Mouse (Mus musculus) bone marrow macrophage, adult 2 months (primary cell): Measurements from ENCODE around the gene 2810408A11Rik. TPM values are rescaled to one million over a fixed set of nuclear protein-coding genes. Genes with fewer than 3 reads are reported as not detected.
"Not testable (repeated sequence)": the region's sequence is repeated elsewhere in the genome, so short reads cannot be mapped to it uniquely, and the experiment has no call there.

Experiments used
- H3K27ac ChIP-seq: 2 replicates; pipeline ENCODE4 v1.5.1; 2012; ENCODE audit warnings: low read depth, low read length; ENCODE audit not compliant: insufficient read depth
- H3K4me1 ChIP-seq: 2 replicates; pipeline ENCODE4 v1.6.1; 2012; ENCODE audit warnings: low read length; ENCODE audit not compliant: control insufficient read depth, insufficient read depth
- H3K4me3 ChIP-seq: 2 replicates; pipeline ENCODE4 v1.5.1; 2012; ENCODE audit warnings: mild to moderate bottlenecking, low read length, moderate library complexity; ENCODE audit not compliant: insufficient read depth
- CTCF ChIP-seq: IDR thresholded peaks from 2 replicates; pipeline ENCODE4 v1.5.1; 2012; ENCODE audit warnings: low read depth, mild to moderate bottlenecking, low read length, moderate library complexity
- POLR2A ChIP-seq: IDR thresholded peaks from 2 replicates; pipeline ENCODE4 v1.6.1; 2012; ENCODE audit warnings: mild to moderate bottlenecking, low read depth, low read length, borderline replicate concordance
- polyA plus RNA-seq: library from polyadenylated mRNA; stranded (reverse); fragments of >200 nt; gene quantifications from 2 replicates; pipeline ENCODE4 v1.2.4, GENCODE M21; 2012; ENCODE audit not compliant: missing spikeins, insufficient read depth, insufficient read length

Gene 2810408A11Rik
- polyA plus RNA-seq, 1 experiment, result not detected

GRCm38 (mm10) chr11:69931769-69932168 lies 31.0 kb upstream of the 2810408A11Rik start:
- peaks cover 12% of the 10 kb centered on the region for H3K4me1 ChIP-seq
- no peak overlapping the region for H3K4me3 ChIP-seq
- H3K27ac ChIP-seq, result 0 out of 2 replicates have a peak overlapping the region, but pooled peaks have one; percentile 27
- TF ChIP-seq CTCF, result no peak

- TF ChIP-seq POLR2A, result no peak
- no peak for TF ChIP-seq CTCF
- Histone ChIP-seq H3K4me1 (peaks cover 12% of the 10 kb centered on the region), H3K4me3 (no peak overlapping the region), H3K27ac (peak overlapping the region; percentile 53)
These were observed 30.3 kb upstream of the 2810408A11Rik start for GRCm38 (mm10) chr11:69930967-69931537.

GRCm38 (mm10) chr11:69930176-69930575 lies 29.4 kb upstream of the 2810408A11Rik start:
- peaks cover 12% of the 10 kb centered on the region for H3K4me1 ChIP-seq
- not testable (repeated sequence) for H3K27ac ChIP-seq, H3K4me3 ChIP-seq

- no peak overlapping the region for H3K4me3 ChIP-seq
- H3K4me1 ChIP-seq, result peaks cover 12% of the 10 kb centered on the region
- TF ChIP-seq CTCF (no peak), POLR2A (no peak)
- H3K27ac ChIP-seq, result no peak overlapping the region
These were observed 28.9 kb upstream of the 2810408A11Rik start for GRCm38 (mm10) chr11:69929712-69930111.

- TF ChIP-seq CTCF (no peak), POLR2A (no peak)
- peaks cover 21% of the 10 kb centered on the region for H3K4me1 ChIP-seq
- H3K27ac ChIP-seq, result no peak overlapping the region
- H3K4me3 ChIP-seq, result no peak overlapping the region
These were observed 26.7 kb upstream of the 2810408A11Rik start for GRCm38 (mm10) chr11:69927501-69927900.

GRCm38 (mm10) chr11:69922796-69923195 lies 22.0 kb upstream of the 2810408A11Rik start:
- H3K4me1 ChIP-seq, result peaks cover 20% of the 10 kb centered on the region
- TF ChIP-seq POLR2A, result no peak
- no peak for TF ChIP-seq CTCF
- no peak overlapping the region for H3K4me3 ChIP-seq
- H3K27ac ChIP-seq, result peak overlapping the region; percentile 94

GRCm38 (mm10) chr11:69922012-69922756 lies 21.4 kb upstream of the 2810408A11Rik start:
- peak overlapping the region; percentile 81 for H3K4me3 ChIP-seq
- no peak for TF ChIP-seq CTCF
- no peak for TF ChIP-seq POLR2A
- peak overlapping the region; percentile 94 for H3K27ac ChIP-seq
- H3K4me1 ChIP-seq, result peaks cover 25% of the 10 kb centered on the region

- TF ChIP-seq POLR2A (no peak), CTCF (no peak)
- peak within 1 kb of the TSS; percentile 96 for H3K4me3 ChIP-seq
- H3K4me1 ChIP-seq, result peaks cover 25% of the 10 kb centered on the region
- H3K27ac ChIP-seq, result peak within 1 kb of the TSS; percentile 94
These were observed 20.6 kb upstream of the 2810408A11Rik start, which contains the start of gene Eif5a for GRCm38 (mm10) chr11:69921114-69922011. Gene Eif5a, minus strand, starts transcription at chr11:69921958.

- Histone ChIP-seq H3K4me3 (peak overlapping the region; percentile 96), H3K4me1 (peaks cover 33% of the 10 kb centered on the region), H3K27ac (peak overlapping the region; percentile 94)
- TF ChIP-seq POLR2A (no peak), CTCF (no peak)
These were observed 19.7 kb upstream of the 2810408A11Rik start for GRCm38 (mm10) chr11:69920266-69921031.
